Mouse (Mus musculus): ENCODE results near the gene Pitx3.

DNA sequence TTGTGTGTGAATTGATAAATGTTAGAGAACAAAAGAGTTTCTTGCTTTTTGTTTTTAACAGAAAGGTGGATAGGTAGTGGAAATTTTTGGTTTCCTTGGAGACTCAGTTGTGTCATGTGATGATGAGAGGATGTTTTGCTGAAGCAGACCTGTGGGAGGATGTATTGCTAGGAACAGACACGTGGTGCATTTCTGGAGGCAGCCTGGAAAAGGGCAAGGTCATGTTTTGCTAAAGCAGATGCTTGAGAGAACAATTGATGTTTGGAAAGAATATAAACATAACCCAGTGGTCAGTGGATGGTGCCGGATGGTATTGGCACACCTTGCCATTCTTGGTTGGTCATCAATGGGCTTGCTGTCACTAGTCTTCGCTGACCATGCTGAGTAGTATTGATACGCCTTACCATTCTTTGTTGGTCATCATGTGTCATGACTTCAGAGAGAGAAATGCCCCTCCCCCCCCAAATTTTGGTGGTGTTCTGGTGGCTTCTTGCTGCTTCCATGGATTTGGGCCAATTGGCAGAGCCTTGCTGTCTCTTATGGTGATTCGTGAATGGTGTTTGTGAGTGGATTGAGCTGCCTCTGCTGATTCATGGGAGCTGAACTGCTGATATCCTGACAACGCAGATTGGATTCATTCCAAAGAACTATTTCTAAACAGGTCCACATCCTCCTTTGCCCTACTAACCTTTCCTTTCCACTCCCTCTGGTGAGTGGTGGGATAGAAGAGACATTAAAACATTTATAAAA is 44.5 kb downstream of the Pitx3 start:
- no peak for TF ChIP-seq POLR2A (IDR thresholded peaks at IDR 0.05; ENCODE audit: insufficient read depth, low read depth, low read length)
- no peak for TF ChIP-seq CTCF (IDR thresholded peaks at IDR 0.05; ENCODE audit: insufficient read depth, low read depth, low read length)
